Mouse (Mus musculus) ZHBTc4 (cell line): Measurements from ENCODE around the gene Prx.

Source experiments
- DNase-seq: peaks from one replicate; pipeline ENCODE4 v3.0.0-alpha.2; 2011; ENCODE audit warnings: low read depth, low spot score

Gene Prx

DNA sequence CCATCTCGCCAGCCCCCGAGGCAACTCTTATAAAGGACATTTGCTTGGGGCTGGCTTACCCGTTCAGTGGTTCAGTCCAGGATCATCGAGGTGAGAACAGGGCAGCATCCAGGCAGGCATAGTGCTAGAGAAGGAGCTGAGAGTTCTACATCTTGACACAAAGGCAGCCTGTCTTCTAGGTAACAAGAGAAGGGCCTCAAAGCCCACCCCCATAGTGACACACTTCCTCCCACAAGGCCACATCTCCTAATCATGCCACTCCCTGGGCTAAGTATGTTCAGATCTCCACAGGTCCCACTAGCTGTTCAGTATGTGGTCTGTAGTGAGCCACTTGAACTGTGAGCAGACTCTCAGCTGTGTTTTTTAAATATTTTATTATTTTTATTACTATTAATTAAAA is 15.3 kb upstream of the Prx start:
- peak; percentile 51 for DNase-seq

DNA sequence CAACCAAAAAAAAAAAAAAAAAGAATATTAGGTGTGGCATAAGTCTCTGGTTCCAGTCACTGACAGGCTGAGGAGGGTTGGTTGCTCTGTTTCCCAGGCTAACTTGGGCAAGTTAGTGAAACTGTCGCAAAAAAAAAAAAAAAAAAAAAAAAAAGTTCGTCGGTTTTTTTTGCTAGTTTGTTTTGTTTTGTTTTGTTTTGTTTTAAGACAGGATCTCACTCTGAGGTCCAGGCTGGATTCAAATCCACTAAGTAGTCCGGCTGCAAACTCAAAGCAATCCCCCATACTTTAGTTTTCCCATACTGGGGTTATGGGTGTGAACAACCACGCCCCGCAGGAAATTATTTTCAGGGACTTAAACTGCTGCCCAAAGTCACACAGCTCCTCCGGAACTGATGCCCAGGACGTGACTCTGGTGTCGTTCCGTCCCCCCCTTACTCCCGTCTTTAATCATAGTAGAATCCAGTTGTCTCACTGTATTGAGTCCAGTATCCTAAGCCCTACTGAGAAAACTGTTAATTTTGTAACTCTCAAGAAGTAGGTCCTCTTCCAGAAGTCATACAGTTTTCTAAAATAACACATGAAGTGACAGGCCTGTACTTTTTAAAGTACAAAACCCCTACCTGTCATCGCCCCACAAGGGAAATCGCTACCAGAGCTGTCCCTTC is 12.9 kb upstream of the Prx start:
- DNase-seq = no peak

DNA sequence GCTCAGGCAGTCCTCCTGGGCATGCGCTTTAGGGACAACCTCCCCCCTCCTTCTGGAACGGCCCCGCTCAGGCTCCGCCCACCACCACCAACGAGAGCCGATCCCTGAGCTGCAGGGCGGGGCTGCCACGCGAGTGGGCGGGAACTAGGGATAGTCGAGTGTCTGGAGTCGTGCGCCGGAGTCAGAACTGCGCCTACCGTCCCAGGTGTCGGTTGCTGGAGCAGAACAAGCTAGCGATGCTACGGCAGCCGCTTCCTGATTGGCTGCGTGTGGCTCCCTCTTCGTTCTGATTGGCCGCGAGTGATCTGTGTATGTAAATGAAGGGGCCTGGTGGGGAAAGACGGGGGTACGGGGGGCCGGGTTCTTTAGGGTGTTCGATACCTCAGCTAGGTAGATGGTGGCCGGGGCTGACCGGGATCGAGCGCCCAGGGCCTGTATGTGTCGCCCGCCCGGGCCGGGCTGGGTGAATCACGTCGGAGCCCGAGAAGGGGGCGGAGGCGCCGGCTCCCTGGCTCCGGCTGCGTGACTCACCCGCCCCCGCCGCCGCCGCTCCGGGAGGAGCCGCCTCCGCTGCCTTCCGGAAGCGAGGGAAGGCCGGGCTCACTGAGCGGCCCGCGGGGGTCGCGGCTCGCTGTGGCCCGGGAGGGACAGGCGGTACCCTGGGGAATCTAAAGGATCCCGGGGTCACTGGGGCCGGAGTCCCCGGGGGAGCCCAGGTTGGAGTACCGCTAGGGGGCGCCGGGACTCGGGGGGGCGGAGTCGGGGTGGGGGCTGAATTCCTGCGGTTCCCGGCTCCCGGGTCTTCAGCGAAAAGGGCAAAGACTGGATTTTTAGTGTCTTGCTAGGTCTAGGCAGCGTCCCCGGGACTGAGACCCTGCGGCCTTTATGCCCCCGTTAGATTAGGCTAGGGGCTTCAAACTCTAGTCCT is 12.1 kb upstream of the Prx start, which contains the start of gene Sertad1:
Gene Sertad1 (plus strand): TSS at position 141 of the 928 bp plus-strand sequence.
- DNase-seq = peak; percentile 100

DNA sequence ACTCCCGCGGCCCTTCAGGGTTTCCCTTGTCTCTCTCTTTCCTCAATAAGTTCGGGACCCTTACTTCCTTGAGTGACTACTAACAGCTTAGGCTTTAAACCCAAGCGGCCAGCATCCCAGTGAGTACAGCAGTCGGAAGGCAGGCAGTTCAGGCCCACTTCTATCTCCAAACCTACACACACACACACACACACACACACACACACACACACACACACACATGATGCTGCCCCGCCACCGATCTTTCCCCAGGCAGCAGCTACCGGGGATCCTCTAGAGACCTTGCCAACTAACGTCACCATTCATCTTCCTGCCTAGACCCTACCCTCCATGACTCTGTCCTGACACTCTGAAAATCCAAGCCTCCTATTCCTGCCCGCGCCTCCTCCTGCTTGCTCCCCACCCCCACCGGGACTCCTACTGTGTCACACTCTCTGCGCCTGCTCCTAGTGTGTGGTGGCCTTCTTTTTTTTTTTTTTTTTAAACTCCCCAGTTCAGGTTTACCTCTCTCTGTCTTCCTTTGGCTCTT is 11.3 kb upstream of the Prx start:
- peak; percentile 75 for DNase-seq

DNA sequence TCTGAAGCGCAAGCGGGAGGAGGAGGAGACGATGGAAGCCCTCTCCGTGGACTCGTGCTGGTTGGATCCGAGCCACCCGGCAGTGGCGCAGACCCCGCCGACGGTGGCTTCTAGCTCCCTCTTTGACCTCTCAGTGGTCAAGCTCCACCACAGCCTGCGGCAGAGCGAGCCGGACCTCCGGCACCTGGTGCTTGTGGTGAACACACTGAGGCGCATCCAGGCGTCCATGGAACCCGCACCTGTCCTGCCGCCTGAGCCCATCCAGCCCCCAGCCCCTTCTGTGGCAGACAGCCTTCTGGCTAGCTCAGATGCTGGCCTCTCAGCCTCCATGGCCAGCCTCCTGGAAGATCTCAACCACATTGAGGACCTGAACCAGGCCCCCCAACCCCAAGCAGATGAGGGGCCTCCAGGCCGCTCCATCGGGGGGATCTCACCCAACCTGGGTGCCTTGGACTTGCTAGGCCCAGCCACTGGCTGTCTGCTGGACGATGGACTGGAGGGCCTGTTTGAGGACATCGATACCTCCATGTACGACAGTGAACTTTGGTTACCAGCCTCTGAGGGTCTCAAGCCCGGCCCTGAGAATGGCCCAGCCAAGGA is 9.8 kb upstream of the Prx start:
- no peak for DNase-seq

DNA sequence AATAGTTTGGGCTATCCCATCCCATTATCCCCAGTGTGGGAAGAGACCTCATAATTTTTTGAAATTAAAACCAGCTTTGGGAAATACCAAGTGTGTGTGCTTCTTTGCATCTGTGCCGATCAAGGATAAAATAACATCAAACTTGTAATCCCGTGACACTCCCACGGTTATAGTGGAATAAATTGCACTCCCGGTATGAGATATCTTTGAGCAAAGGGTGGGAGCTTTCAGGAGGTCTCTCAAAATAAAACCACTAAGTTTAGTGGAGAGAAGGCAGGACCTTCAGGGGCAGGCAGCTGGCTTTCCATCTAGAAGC is 8.9 kb upstream of the Prx start:
- no peak for DNase-seq

DNA sequence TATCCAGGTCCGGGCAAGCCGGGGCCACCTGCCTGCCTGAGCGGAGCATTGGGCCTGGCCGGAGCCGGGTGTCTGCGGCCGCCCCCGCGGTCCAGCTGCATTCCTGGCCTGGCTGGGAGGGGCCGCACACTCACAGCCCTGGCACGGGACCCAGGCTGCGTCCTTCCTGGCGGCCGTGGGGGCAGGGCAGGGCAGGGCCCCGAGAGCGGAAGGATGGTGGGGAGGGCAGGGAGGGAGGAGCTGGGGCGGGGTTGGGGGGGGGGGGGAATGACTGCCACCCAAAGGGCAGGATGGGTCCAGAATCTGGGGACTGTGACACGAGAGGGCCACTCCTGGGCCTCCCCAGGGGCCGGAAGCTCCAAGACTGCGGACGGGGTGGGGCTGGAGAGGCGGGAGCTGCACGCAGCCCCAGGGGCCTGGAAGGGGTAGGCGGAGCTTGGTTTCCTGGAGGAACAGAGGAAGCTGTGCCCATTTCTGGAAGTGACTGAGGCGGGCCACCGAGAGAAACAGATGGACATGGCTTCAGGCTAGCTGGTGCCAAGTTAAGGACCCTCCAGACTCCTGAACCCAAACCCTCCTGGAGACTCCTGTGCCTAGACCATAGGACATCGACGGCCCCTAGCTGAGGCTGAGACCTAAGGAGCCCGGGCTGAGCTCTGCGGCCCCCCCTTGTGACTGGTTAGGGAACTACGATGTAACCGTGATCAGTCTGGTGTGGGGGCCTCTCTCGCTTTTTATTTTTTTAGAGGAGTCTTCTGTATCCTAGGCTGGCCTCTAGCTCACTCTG is 8.4 kb upstream of the Prx start:
- peak; percentile 93 for DNase-seq

DNA sequence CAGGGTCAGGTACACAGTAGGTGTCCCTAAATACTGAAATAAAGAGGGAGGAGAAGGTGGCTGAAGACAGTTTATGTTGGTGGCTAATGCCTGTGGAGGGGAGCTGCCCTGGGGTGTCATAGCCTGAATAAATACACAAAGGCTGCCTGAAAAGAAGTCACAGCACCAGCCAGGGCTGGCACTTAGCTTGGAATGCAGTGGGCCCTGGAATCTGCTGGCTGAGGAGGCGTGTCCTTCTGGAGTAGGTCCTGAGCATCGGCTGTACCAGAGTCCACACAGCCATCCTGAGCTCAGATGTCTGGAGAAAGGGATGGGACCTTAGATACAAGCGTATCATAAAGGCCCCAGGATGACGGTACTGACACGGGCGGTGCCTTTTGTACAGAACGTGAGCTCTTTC is 7.3 kb upstream of the Prx start:
- peak; percentile 70 for DNase-seq

DNA sequence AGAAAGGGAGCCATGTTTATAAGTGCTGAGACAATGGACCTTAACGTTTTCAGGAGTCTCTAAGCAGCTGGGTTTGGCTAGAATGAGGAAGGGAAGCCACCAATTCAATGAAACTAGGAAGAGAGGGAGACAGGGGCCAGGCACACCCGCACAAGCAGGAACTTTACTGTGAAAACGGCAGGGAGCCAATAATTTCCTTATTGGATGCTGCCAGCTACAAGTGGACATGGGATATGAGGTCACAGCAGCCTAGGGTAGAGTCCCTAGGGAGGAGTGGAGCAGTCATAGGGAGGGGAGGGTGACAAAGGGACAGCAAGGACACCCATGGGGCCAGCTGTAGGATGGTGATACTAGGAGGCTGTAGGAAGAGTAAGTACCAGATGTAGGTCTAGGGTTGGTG is 6.1 kb upstream of the Prx start:
- no peak for DNase-seq

DNA sequence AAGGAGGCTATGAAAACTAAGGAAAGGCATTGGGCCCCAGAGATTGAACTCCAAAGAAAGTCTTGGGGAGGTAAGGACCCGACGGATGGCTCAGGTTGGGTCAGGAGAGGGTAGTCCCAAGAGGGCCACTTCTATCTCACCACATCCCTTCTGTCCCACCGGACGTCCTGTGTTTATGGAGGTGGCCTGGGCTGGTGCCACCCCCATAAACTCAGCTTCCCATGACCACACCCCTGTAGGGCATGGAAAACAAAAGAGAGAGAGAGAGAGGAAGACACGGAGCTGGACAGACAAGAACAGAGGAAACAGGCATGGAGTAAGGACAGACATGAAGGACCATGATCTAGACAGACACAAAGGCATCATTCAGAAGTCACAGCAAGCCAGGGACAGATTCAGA is 5.7 kb upstream of the Prx start:
- DNase-seq = no peak

DNA sequence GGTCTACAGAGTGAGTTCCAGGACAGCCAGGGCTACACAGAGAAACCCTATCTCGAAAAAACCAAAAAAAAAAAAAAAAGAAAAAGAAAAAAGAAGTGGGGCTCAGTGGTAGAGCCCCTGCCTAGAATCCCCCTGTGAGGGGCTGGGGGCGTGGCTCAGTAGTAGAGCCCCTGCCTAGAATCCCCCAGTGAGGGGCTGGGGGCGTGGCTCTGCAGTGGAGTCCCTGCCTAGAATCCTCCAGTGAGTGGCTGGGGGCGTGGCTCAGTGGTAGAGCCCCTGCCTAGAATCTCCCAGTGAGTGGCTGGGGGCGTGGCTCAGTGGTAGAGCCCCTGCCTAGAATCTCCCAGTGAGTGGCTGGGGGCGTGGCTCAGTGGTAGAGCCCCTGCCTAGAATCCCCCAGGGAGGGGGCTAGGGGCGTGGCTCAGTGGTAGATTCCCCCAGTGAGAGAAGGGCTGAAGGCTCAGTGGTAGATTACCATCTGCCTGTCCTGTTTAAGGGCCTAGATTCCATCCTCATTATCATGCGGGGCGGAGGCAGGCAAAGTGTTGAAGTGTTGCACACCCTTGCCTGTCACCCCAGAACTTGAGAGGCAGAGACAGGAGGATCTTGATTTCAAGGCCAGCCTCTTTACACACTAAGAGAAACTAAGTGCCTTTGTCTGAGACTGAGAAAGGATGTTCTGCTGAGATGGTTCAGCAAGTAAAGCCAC is 4.3 kb upstream of the Prx start:
- DNase-seq = peak; percentile 82

DNA sequence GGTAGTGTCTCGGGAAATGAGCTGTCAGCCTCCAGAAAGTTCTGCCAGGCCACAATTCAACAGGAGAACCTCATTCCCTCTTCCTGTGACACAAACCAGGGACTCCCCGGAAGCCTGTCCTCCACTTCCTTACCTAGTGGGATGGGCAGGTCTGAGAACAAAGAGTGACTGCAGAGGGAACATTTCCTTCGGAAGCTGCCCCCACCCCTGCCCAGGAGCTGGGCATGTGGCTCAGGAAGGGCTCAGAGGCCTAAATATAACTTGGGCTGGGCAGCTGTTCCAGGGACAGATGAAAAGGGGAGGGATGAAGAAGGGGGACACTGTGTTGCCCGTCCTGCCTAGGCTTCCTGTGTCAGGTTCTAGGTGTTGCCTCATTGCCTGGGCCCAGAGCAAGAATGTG is 2.5 kb downstream of the Prx start:
- no peak for DNase-seq

DNA sequence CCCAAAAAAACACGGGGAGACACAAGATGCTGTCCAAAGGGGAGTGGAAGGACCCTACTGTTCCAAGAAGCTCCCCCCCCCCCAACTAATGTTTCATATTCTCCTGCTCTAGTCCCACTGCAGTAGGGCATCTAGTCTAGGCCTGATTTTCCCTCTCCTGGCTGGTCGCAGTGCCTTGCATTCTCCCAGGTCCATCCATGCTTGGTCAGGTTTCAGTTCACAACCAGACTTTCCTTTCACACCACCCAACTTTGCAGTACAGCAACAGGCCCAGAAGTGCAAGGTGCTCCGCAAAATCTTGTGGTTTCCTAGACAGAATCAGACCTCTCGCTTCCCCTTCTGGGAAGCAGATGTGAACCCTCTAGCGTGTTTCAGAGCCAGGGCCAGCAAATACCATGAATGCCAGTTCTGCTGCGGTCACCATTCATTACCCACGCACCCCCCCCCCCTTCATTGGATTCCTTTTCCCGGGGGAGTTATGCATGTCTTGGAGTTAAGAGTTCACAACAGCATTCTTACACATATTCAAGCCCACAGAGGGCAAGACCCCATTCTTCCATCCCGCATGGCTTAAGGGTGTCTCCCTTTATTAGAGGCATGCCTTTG is 7.7 kb downstream of the Prx start:
- no peak for DNase-seq

DNA sequence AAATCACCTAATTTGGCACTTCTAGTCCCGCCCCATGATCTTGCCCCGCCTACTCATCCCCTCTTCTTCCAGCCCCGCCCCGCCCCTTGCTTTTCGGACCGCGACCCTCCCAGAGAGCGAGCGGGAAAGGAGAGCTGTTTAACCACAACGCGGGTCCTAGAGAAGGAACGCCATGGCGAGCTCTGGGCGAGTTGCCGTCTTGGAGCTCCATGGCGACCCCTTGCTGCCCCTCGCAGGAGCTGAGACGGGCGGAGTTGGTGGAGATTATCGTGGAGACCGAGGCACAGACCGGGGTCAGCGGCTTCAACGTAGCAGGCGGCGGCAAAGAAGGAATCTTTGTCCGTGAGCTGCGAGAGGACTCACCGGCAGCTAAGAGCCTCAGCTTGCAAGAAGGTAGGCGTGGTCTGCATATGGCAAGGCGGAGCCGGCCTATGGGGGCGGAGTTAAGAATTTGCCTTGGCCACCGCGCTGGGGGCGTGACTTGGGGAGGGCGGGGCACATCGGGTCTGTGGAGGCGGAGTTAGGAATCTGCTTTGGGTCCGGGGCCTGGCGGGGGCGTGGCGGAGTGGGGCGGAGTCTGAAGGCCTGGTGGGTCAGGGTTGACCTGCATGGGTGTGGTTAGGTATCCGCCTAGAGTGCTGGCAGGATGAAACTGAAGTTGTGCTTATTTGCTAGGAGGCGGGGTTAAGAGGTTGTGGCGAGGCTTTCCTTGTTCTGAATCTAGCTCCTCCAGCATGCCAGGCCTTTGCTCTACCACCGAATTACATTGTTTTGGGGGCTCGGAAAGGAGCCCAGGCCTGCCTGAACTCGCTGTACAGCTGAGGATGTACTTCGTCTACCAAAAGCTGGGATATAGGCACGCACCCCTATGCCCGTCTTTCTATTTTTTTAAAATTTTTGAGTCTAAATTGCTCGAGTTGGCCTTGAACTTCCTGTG is 8.9 kb downstream of the Prx start:
- peak; percentile 99 for DNase-seq

DNA sequence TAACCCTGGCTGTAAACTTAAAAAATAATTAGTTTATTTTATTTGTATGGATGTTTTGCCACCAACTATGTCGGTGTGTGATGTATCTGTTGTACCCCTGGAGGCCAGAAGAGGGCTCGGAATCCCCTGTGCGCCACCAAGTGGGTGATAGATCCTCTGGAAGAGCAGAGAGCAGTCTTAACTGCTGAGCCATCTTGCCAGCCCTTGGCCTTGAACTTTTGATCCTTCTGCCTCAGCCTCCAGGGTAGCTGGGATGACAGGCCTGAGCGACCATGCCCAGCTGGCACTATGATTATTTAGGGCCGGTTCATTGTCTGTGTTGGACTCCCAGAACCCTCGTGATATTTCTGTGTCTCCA is 9.5 kb downstream of the Prx start:
- peak; percentile 86 for DNase-seq

DNA sequence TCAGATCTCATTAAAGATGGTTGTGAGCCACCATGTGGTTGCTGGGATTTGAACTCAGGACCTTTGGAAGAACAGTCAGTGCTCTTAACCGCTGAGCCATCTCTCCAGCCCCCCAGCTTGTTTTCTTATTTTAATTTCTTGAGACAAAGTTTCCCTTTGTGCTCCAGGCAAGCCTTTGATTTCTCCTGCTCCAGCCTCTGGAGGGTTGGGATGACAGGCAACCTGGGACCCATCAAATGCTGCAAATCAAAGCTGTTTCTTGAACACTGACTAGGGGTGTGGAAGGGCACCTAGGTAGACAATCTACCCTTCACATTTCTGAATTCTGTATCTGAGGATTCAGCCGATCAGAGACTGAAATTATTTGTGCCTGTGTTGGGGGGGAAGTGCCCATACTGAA is 11.7 kb downstream of the Prx start:
- DNase-seq = peak; percentile 65

DNA sequence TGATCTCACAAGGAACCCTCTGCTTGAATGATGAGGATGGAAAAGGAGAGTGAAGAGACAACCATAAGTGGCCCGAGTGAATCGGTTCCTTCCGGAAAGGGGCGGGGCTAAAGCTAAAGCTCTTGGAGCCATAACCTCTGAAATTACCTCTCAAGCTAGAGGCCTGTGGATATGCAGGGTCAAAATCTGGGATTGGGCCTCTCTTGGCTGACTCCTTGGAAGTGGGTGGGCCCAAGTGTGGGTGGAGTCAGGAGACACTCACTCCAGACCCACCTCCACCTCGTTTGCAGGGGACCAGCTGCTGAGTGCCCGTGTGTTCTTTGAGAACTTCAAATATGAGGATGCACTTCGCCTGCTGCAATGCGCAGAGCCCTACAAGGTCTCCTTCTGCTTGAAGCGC is 15.8 kb downstream of the Prx start:
- peak; percentile 70 for DNase-seq

DNA sequence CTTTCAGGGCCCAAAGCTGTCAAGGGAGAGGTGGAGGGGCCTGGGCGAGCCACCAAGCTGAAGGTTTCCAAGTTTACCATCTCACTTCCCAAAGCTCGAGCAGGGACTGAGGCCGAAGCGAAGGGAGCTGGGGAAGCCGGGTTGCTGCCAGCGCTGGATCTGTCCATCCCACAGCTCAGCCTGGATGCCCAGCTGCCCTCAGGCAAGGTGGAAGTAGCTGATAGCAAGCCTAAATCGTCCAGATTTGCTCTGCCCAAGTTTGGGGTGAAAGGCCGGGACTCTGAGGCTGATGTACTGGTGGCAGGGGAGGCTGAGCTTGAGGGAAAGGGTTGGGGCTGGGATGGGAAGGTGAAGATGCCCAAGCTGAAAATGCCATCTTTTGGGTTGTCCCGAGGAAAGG is 19.2 kb downstream of the Prx start:
- DNase-seq = no peak

DNA sequence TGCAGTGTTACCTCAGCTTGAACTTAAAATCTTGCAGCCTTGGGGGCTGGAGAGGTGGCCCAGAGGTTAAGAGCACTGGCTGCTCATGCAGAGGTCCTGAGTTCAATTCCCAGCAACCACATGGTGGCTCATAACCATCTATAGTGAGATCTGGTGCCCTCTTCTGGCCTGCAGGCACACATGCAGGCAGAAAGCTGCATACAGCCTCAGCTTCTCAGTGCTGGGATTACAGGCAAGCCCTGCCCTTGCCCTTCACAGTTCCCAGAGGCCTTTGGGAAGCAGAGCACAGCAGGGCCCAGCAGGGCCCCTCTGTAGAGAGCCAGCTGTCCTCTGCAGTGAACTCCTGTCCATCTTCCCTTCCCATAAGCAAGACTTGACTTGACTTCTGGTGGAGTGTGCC is 21.0 kb downstream of the Prx start:
- peak; percentile 77 for DNase-seq

DNA sequence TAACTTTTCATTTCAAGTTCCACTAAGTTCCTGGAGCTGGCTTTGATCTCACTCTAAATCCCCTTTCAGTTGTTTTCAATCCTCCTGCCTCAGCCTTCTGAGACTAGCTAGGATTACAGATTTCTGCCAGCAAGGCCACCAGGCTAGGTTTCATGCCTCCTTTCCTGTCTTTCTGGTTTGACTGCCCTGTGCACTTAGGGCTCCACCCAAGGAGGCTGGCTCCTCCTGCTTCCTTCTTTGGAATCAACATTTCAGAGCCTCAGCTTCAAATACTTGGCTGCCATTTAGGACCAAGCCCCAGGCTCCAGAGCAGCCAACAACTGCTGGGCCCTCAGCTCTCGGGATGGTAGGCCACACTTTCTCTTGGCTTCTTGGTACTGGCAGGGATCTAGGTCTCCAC is 21.5 kb downstream of the Prx start:
- peak; percentile 58 for DNase-seq
